Mouse (Mus musculus) intestine, embryonic 14.5 days (tissue): ENCODE results near the gene Ncam1. TPM values are rescaled to one million over a fixed set of nuclear protein-coding genes. Genes with fewer than 3 reads are reported as not detected.

Experiments
- ATAC-seq: fragments of 200-750 bp; cut with Nextera tagmentation; replicated peaks from 2 replicates; pipeline ENCODE4 v1.8.0; 2017; ENCODE audit warnings: low read depth, moderate number of reproducible peaks, moderate TSS enrichment, moderate library complexity; ENCODE audit not compliant: low FRiP score, low TSS enrichment
- DNase-seq: peaks from one replicate; pipeline ENCODE4 v3.0.0-alpha.2; 2018; ENCODE audit warnings: low spot score
- H3K27ac ChIP-seq: fragments of 300-500 bp; sonication (generic); 2 replicates; pipeline ENCODE4 v1.5.1; 2014; ENCODE audit warnings: low read depth, mild to moderate bottlenecking, control low read depth
- H3K27me3 ChIP-seq: fragments of 300-500 bp; sonication (generic); replicated peaks from 2 replicates; pipeline ENCODE4 v1.6.1; 2014; ENCODE audit warnings: low read length, control low read depth; ENCODE audit not compliant: control insufficient read depth, insufficient read depth
- H3K36me3 ChIP-seq: fragments of 300-500 bp; sonication (generic); 2 replicates; pipeline ENCODE4 v1.6.1; 2014; ENCODE audit warnings: low read length, control low read depth; ENCODE audit not compliant: control insufficient read depth, insufficient read depth
- H3K4me1 ChIP-seq: fragments of 300-500 bp; sonication (generic); replicated peaks from 2 replicates; pipeline ENCODE4 v1.6.1; 2014; ENCODE audit warnings: low read length, control low read depth, mixed read lengths; ENCODE audit not compliant: control insufficient read depth, insufficient read depth
- H3K4me2 ChIP-seq: fragments of 300-500 bp; sonication (generic); 2 replicates; pipeline ENCODE4 v1.6.1; 2014; ENCODE audit warnings: low read length
- H3K4me3 ChIP-seq: fragments of 300-500 bp; sonication (generic); 2 replicates; pipeline ENCODE4 v1.5.1; 2014; ENCODE audit warnings: low read depth, low read length, control low read depth, mixed read lengths
- H3K9ac ChIP-seq: fragments of 300-500 bp; sonication (generic); 2 replicates; pipeline ENCODE4 v1.6.1; 2014; ENCODE audit warnings: mild to moderate bottlenecking, low read length
- H3K9me3 ChIP-seq: fragments of 300-500 bp; sonication (generic); 2 replicates; pipeline ENCODE4 v1.6.1; 2016; ENCODE audit warnings: low read length, control low read depth; ENCODE audit not compliant: control insufficient read depth
- WGBS: fragments of 180-500 bp; shearing (Covaris S2); extraction: QIAGEN DNeasy Blood & Tissue Kit; methylation state at CpG from one replicate; pipeline ENCODE4 v1.1.7; 2014; 5-methylcytosine and 5-hydroxymethylcytosine counted together
- polyA plus RNA-seq: library from polyadenylated mRNA; unstranded; fragments of >200 nt; fragmentation: Nextera tagmentation; extraction: Ambion mirVana; gene quantifications from 2 replicates; pipeline ENCODE4 v1.2.1, GENCODE M21; 2014

Gene Ncam1
- polyA plus RNA-seq, 1 experiment from 2014 or later: 82.1 TPM

DNA sequence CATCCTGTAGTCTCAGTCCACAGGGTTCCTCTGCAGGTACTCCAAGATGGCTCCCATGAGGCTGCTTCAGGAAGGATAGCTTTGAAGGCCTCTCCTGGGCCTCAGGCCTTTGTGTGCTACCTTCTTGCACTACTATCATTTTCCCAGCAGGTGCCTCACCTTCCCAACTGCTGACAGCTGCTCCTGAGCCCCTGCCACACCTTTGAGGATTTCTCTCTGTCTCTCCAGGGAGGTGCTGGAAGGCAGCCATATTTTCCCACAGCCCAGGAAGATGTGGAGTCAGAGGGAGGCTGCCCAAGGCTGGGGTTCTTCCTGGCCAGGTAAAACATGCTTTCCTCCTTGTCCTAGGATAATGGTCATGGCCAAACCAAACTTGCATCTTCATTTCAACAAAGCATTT, 83.6 kb downstream of the Ncam1 start:
- no peaks in the 10 kb centered on the region for H3K36me3 ChIP-seq
- H3K4me3 ChIP-seq: no peak overlapping the region
- ATAC-seq (no peak), DNase-seq (peak; percentile 46)
- no peaks in the 10 kb centered on the region for H3K9me3 ChIP-seq
- no peaks in the 10 kb centered on the region for H3K27me3 ChIP-seq
- no peak overlapping the region for H3K4me2 ChIP-seq
- H3K9ac ChIP-seq: no peak overlapping the region
- H3K4me1 ChIP-seq: no peaks in the 10 kb centered on the region
- no peak overlapping the region for H3K27ac ChIP-seq

DNA sequence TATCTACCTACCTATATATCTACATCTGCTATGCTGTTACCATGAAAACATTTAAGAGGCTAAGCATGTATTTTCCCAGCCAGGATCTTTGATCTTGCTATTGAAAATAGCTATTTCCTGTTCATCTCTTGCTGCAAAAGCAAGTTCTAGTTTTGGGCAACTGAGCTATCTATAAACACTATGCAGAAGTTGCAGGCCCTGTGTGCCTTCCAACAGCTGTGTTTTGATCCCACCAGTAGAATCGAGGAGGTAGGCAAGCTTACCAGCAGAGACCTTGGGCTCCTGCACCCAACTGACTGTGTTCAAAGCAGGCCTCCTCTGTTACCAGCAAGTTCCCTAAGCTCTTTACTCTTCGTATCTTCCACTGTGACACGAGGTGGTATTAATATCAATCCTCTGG, 84.6 kb downstream of the Ncam1 start:
- DNase-seq: peak; percentile 27
- Histone ChIP-seq H3K9me3 (no peaks in the 10 kb centered on the region), H3K4me2 (no peak overlapping the region), H3K9ac (no peak overlapping the region), H3K36me3 (no peaks in the 10 kb centered on the region), H3K27me3 (no peaks in the 10 kb centered on the region), H3K4me1 (no peaks in the 10 kb centered on the region), H3K4me3 (no peak overlapping the region), H3K27ac (no peak overlapping the region)
- no peak for ATAC-seq
- WGBS: 80% methylated on average over 3 of the region's 3 CpGs

DNA sequence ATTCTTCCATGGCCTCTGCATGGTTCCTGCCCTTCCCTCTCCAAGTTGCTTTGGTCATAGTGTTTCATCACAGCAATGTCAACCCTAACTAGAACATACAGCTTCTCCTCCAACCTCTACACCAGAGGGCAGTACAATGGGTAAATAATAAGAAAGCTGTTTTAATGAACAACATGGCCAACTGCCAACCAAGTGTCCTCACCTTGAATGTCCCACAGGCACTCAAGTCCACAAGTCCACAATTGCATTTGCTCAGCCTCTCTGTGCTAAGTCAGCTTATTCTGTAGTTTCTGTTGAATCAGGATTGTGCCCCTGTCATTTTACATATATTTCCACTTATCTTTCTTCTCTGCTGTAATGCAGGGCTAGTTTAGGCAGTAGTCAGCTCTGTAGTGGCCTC, 91.1 kb downstream of the Ncam1 start:
- Histone ChIP-seq H3K4me2 (no peak overlapping the region), H3K27me3 (no peaks in the 10 kb centered on the region), H3K27ac (no peak overlapping the region), H3K4me1 (no peaks in the 10 kb centered on the region), H3K4me3 (no peak overlapping the region), H3K9ac (no peak overlapping the region), H3K9me3 (no peaks in the 10 kb centered on the region), H3K36me3 (no peaks in the 10 kb centered on the region)
- peak; percentile 16 for DNase-seq
- no peak for ATAC-seq

DNA sequence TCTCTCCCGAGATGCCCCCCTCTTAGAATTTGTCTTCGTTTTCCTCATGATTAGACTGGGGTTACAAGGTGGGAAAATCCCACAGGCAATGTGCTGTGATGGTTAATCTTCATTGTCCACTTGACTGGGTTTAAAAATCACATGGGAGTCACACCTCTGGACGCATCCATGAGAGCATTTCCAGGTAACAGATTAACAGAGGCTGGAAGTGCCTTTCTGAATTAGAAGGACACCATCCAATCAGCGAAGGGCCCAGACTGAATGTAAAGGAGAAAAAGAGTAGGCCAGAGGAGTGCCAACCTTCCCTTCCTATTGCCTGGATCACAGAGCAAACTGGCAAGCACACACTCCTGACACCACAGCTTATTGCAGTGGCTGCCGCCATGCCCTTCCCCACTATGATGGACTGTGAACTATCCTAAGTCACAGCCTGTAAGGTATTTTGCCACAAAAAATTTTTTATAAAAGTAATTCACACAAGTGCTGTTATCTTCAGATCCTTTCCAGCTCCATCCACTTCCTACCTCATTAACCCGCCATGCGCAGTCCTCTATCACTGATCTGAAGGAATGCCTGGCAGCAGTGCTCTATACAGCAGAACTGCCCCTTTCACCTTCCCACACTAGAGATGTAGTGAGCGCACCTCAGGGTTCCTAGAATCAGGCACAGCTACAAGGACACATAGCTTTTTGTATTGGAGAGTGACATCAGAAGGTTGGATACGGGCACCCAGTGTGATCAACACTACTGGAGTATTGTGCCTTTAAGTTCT, 94.3 kb downstream of the Ncam1 start:
- no peaks in the 10 kb centered on the region for H3K36me3 ChIP-seq
- DNase-seq (peak; percentile 38), ATAC-seq (no peak)
- no peak overlapping the region for H3K27ac ChIP-seq
- H3K4me2 ChIP-seq: no peak overlapping the region
- H3K9me3 ChIP-seq: no peaks in the 10 kb centered on the region
- no peaks in the 10 kb centered on the region for H3K27me3 ChIP-seq
- no peaks in the 10 kb centered on the region for H3K4me1 ChIP-seq
- H3K4me3 ChIP-seq: no peak overlapping the region
- WGBS: 86% methylated on average over 9 of the region's 9 CpGs
- H3K9ac ChIP-seq: no peak overlapping the region

DNA sequence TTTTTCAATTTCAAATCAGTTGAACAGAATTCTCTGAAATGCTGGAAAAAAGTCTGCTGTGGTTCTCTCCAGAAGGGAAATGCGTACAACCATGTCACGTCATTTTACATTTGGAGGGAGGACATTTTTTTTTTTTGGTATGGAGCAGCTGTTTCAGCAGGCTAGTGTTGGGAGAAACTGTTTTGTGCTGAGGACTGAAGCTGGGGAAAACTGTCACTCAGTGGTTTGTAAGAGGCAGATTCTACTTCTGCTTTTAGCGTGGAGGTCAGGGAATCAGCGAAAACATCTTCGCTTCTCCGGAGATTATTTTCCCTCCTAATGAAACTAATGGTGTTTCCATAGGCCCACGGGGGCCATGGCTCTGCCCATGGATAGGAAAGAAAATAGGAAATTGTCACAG, 103.4 kb downstream of the Ncam1 start:
- DNase-seq (no peak), ATAC-seq (no peak)
- H3K36me3 ChIP-seq: no peaks in the 10 kb centered on the region
- no peaks in the 10 kb centered on the region for H3K4me1 ChIP-seq
- no peak overlapping the region for H3K4me2 ChIP-seq
- H3K9me3 ChIP-seq: no peaks in the 10 kb centered on the region
- H3K9ac ChIP-seq: no peak overlapping the region
- H3K27ac ChIP-seq: no peak overlapping the region
- H3K4me3 ChIP-seq: no peak overlapping the region
- H3K27me3 ChIP-seq: no peaks in the 10 kb centered on the region
- WGBS: 81% methylated on average over 7 of the region's 7 CpGs

DNA sequence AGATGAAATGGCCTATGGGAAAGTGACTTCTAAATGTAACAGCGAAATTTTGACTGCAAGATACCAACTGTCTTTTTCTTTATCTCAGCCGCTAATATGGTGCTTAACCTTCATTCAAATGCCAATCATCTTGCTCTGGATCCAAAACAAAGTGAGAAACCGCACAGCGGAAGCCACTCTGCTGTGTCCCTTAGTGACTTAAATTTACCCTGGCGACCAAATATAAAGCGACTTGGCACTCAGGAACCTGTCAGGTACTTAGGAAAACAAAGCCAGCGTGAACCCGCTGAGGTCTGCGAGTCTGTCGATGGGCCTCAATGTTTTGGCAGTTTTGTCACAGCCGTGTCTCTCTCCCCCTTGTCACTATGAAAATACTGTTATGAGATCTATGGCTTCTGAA, 105.9 kb downstream of the Ncam1 start:
- Histone ChIP-seq H3K27me3 (no peaks in the 10 kb centered on the region), H3K4me3 (no peak overlapping the region), H3K9ac (no peak overlapping the region), H3K27ac (no peak overlapping the region), H3K4me1 (no peaks in the 10 kb centered on the region), H3K4me2 (no peak overlapping the region), H3K9me3 (no peaks in the 10 kb centered on the region), H3K36me3 (no peaks in the 10 kb centered on the region)
- 88% methylated on average over 11 of the region's 11 CpGs for WGBS
- DNase-seq (no peak), ATAC-seq (no peak)

DNA sequence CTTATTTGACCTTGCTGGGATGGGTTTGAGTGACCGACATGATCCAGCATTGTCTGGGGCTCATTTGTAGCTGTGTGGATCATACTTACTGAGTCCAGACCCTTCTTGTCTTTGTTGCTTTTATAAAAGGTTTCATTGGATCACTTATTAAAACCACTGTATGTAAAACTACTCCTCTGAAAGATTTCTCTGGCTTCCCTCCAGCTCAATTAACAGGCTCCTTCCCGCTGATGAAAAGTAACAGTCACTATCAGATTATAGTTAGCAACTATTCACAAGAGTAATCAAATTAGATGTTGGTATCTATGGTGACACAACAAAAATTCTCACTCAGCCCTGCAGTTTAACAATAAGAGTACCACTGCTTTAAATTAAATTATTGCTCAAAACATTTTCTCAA, 107.4 kb downstream of the Ncam1 start:
- Histone ChIP-seq H3K9ac (no peak overlapping the region), H3K27ac (no peak overlapping the region), H3K4me3 (no peak overlapping the region), H3K36me3 (no peaks in the 10 kb centered on the region), H3K27me3 (no peaks in the 10 kb centered on the region), H3K4me2 (no peak overlapping the region), H3K4me1 (no peaks in the 10 kb centered on the region), H3K9me3 (no peaks in the 10 kb centered on the region)
- DNase-seq (no peak), ATAC-seq (no peak)
- WGBS: 90% methylated on average over 2 of the region's 2 CpGs

DNA sequence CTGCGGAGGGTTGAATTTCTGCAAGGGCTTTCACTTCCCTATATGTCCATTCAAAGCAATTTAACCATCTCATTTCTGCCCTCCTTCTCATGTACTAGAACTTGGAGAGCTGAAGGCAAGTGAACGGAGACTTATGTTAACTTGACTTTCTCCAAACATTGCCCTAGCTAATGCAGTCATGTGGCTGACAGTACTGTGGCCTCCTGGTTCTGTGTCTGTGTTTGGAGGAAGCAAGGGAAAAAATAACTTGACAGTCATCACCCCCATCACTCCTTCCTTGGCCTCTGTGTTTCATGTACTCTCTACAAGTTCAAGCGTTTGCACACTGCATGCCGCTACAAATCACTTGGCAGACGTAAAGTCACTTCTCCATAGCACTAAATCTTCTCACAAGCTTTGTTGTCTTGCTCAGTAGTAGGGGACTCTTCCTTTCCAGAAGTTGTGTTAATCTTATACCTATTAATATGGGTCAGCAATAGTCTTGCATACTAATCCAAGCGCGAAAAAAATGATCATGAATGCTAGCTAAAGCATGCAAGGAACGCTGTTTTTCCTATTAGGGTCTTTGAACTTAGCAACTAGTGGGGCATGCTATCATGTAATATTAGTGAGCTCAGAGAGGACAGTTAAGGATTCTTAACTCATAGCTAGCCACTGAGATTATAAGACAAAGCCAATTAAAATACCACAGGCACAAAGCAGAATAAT, 115.0 kb downstream of the Ncam1 start:
- no peak overlapping the region for H3K27ac ChIP-seq
- no peaks in the 10 kb centered on the region for H3K9me3 ChIP-seq
- no peak overlapping the region for H3K4me3 ChIP-seq
- no peak for ATAC-seq
- H3K9ac ChIP-seq: no peak overlapping the region
- no peaks in the 10 kb centered on the region for H3K36me3 ChIP-seq
- no peak overlapping the region for H3K4me2 ChIP-seq
- no peaks in the 10 kb centered on the region for H3K27me3 ChIP-seq
- WGBS: 72% methylated on average over 8 of the region's 8 CpGs
- no peaks in the 10 kb centered on the region; the same call in 1 of the 2 replicates for H3K4me1 ChIP-seq
- DNase-seq: no peak
